In genomic region chr15:82182311-82182710, GRCm38 (mm10) we compare ENCODE assay signal across 18 mouse cellular contexts. TPM values are rescaled to one million over a fixed set of nuclear protein-coding genes. Genes with fewer than 3 reads are reported as not detected.
DNase-seq lines count a peak whose midpoint lies in the region; ATAC-seq and TF ChIP-seq lines count a peak whose summit lies in the region.
"Had no signal": no experiment of that assay in that cellular context is flagged by ENCODE, and none has a peak within 500 bp of the region (broad histone marks: within the 10 kb centered on the region; RNA-seq: fewer than 3 reads in every experiment).

No protein-coding gene starts in this region.

- H3K4me3 ChIP-seq in intestine, postnatal 0 days (ENCODE audit: low read depth, low read length): no peak overlapping the region
- no peak overlapping the region for H3K4me3 ChIP-seq in intestine, embryonic 15.5 days (replicated peaks)
- H3K4me3 ChIP-seq in lung, postnatal 0 days (ENCODE audit: low read depth, low read length): no peak overlapping the region
- H3K4me3 ChIP-seq in MEL (ENCODE audit: control insufficient read depth in 1 of 2, insufficient read depth in 1 of 2, low read depth in 2 of 2, low read length in 2 of 2): no peak overlapping the region
- H3K4me3 ChIP-seq in liver, postnatal 0 days (ENCODE audit: low read depth, low read length): no peak overlapping the region
- H3K4me3 ChIP-seq: forebrain, embryonic 12.5 days; heart, embryonic 10.5 days; hindbrain, embryonic 10.5 days had no signal

- H3K4me2 ChIP-seq in intestine, postnatal 0 days (replicated peaks; ENCODE audit: low read depth): no peak overlapping the region
- H3K4me2 ChIP-seq in intestine, embryonic 15.5 days (replicated peaks): no peak overlapping the region
- H3K4me2 ChIP-seq in lung, postnatal 0 days (replicated peaks; ENCODE audit: low read depth, low read length): no peak overlapping the region
- H3K4me2 ChIP-seq in liver, postnatal 0 days (ENCODE audit: low read depth, low read length): no peak overlapping the region
- H3K4me2 ChIP-seq: forebrain, embryonic 12.5 days had no signal

- H3K9ac ChIP-seq in intestine, postnatal 0 days (ENCODE audit: low read depth, low read length): no peak overlapping the region
- H3K9ac ChIP-seq in intestine, embryonic 15.5 days: no peak overlapping the region
- H3K9ac ChIP-seq in lung, postnatal 0 days (replicated peaks; ENCODE audit: low read depth): no peak overlapping the region
- no peak overlapping the region for H3K9ac ChIP-seq in MEL (ENCODE audit: control insufficient read depth, low read depth, low read length, poor library complexity, severe bottlenecking)
- H3K9ac ChIP-seq in liver, postnatal 0 days (replicated peaks): no peak overlapping the region
- H3K9ac ChIP-seq: forebrain, embryonic 12.5 days had no signal

- no peaks in the 10 kb centered on the region for H3K27me3 ChIP-seq in intestine, postnatal 0 days (replicated peaks; ENCODE audit: control insufficient read depth, insufficient read depth, low read length)
- H3K27me3 ChIP-seq in intestine, embryonic 15.5 days (replicated peaks): no peaks in the 10 kb centered on the region
- H3K27me3 ChIP-seq in lung, postnatal 0 days (replicated peaks; ENCODE audit: insufficient read depth, low read length): no peaks in the 10 kb centered on the region
- H3K27me3 ChIP-seq in MEL (ENCODE audit: control insufficient read depth in 1 of 2, insufficient read depth in 2 of 2, low read length in 2 of 2): no peaks in the 10 kb centered on the region
- H3K27me3 ChIP-seq in liver, postnatal 0 days (ENCODE audit: insufficient read depth, low read length): no peaks in the 10 kb centered on the region
- H3K27me3 ChIP-seq: forebrain, embryonic 12.5 days had no signal

- peak overlapping the region; percentile 35; the same call in 1 of the 2 replicates for H3K27ac ChIP-seq in intestine, postnatal 0 days (ENCODE audit: low read depth, low read length)
- H3K27ac ChIP-seq in intestine, embryonic 15.5 days: no peak overlapping the region
- H3K27ac ChIP-seq in lung, postnatal 0 days (ENCODE audit: low read length): no peak overlapping the region
- no peak overlapping the region for H3K27ac ChIP-seq in MEL (ENCODE audit: control insufficient read depth, low read depth, low read length)
- no peak overlapping the region for H3K27ac ChIP-seq in liver, postnatal 0 days (ENCODE audit: low read depth)
- H3K27ac ChIP-seq: forebrain, embryonic 12.5 days; hindbrain, embryonic 10.5 days had no signal

- no peak for TF ChIP-seq RAD21 in MEL (IDR thresholded peaks at IDR 0.05; ENCODE audit: low read depth, low read length)

- ATAC-seq in intestine, postnatal 0 days: no peak
- no peak for ATAC-seq in intestine, embryonic 15.5 days
- no peak for ATAC-seq in lung, postnatal 0 days
- no peak for ATAC-seq in liver, postnatal 0 days
- ATAC-seq: CD4-positive, CD25-positive, alpha-beta regulatory T cell, adult 4 months; intestine, embryonic 16.5 days had no signal

- TF ChIP-seq CTCF in intestine, postnatal 0 days (IDR thresholded peaks at IDR 0.05; ENCODE audit: low read depth): peak; percentile 43
- peak; percentile 27 for TF ChIP-seq CTCF in lung, postnatal 0 days (IDR thresholded peaks at IDR 0.05)
- peak; percentile 33 to 57 (median 39) for TF ChIP-seq CTCF in MEL (IDR thresholded peaks at IDR 0.05 in 2 of 3, conservative IDR thresholded peaks at IDR 0.05 in 1 of 3; ENCODE audit: control insufficient read depth in 1 of 3, insufficient read depth in 1 of 3, low read depth in 2 of 3, low read length in 3 of 3, poor library complexity in 1 of 3, severe bottlenecking in 1 of 3)
- peak; percentile 48 for TF ChIP-seq CTCF in liver, postnatal 0 days (IDR thresholded peaks at IDR 0.05; ENCODE audit: low read depth)

- no peak for DNase-seq in lung, postnatal 0 days (ENCODE audit: low spot score)
- no peak for DNase-seq in lung, postnatal 14 days
- DNase-seq in MEL (ENCODE audit: low read depth, low spot score): no peak
- DNase-seq in liver, postnatal 0 days: no peak
- no peak for DNase-seq in adrenal gland, postnatal 14 days
- DNase-seq: adrenal gland, postnatal 10 days; cerebellum, adult 11 months; kidney, postnatal 4 days; right cerebral cortex, adult 18-20 months; thymus, adult 2 months had no signal

- peaks cover 94% of the 10 kb centered on the region for H3K36me3 ChIP-seq in intestine, postnatal 0 days (ENCODE audit: control insufficient read depth, insufficient read depth)
- peaks cover 92% of the 10 kb centered on the region for H3K36me3 ChIP-seq in intestine, embryonic 15.5 days
- peaks cover 89% of the 10 kb centered on the region for H3K36me3 ChIP-seq in lung, postnatal 0 days (ENCODE audit: insufficient read depth, low read length)
- H3K36me3 ChIP-seq in MEL (ENCODE audit: control insufficient read depth in 1 of 2, insufficient read depth in 2 of 2, low read length in 2 of 2): peaks cover 0 to 16% of the 10 kb centered on the region in 2 experiments; a peak in 3 of 4 replicates
- H3K36me3 ChIP-seq in liver, postnatal 0 days (replicated peaks; ENCODE audit: insufficient read depth, low read length): peaks cover 75% of the 10 kb centered on the region

- H3K79me2 ChIP-seq in MEL (ENCODE audit: control insufficient read depth, insufficient read depth, low read length, poor library complexity): no peaks in the 10 kb centered on the region

- no peaks in the 10 kb centered on the region for H3K4me1 ChIP-seq in intestine, postnatal 0 days (replicated peaks; ENCODE audit: control insufficient read depth, insufficient read depth, low read length)
- H3K4me1 ChIP-seq in intestine, embryonic 15.5 days (replicated peaks): peaks cover 13% of the 10 kb centered on the region
- H3K4me1 ChIP-seq in lung, postnatal 0 days (ENCODE audit: insufficient read depth, low read depth, low read length): no peaks in the 10 kb centered on the region
- H3K4me1 ChIP-seq in MEL (ENCODE audit: control insufficient read depth in 1 of 2, insufficient read depth in 2 of 2, low read length in 2 of 2): 0 out of 4 replicates have a peak, but pooled peaks cover 0 to 3% of the 10 kb centered on the region in 2 experiments
- peaks cover 42% of the 10 kb centered on the region for H3K4me1 ChIP-seq in liver, postnatal 0 days (ENCODE audit: insufficient read depth)
- H3K4me1 ChIP-seq: forebrain, embryonic 12.5 days had no signal

- H3K9me3 ChIP-seq in intestine, postnatal 0 days (ENCODE audit: control insufficient read depth): 0 out of 2 replicates have a peak, but pooled peaks cover 3% of the 10 kb centered on the region
- no peaks in the 10 kb centered on the region for H3K9me3 ChIP-seq in intestine, embryonic 15.5 days
- H3K9me3 ChIP-seq in lung, postnatal 0 days (ENCODE audit: low read length): no peaks in the 10 kb centered on the region
- H3K9me3 ChIP-seq in MEL (replicated peaks; ENCODE audit: insufficient read depth, low read length): no peaks in the 10 kb centered on the region
- no peaks in the 10 kb centered on the region for H3K9me3 ChIP-seq in liver, postnatal 0 days (ENCODE audit: low read length)

- TF ChIP-seq EP300 in lung, postnatal 0 days (IDR thresholded peaks at IDR 0.05): no peak
- TF ChIP-seq EP300 in MEL (IDR thresholded peaks at IDR 0.05; ENCODE audit: low read depth in 1 of 2, low read length in 2 of 2): no peak
- no peak for TF ChIP-seq EP300 in liver, postnatal 0 days (IDR thresholded peaks at IDR 0.05; ENCODE audit: low read depth)

- TF ChIP-seq POLR2A in MEL (IDR thresholded peaks at IDR 0.05; ENCODE audit: control insufficient read depth in 1 of 2, insufficient read depth in 1 of 2, low read depth in 1 of 2, low read length in 2 of 2, poor library complexity in 1 of 2): no peak

- 98% methylated on average over 4 of the region's 4 CpGs for WGBS in intestine, postnatal 0 days
- WGBS in intestine, embryonic 15.5 days: 95% methylated on average over 4 of the region's 4 CpGs
- WGBS in lung, postnatal 0 days: 95% methylated on average over 4 of the region's 4 CpGs
- WGBS in liver, postnatal 0 days (ENCODE audit: insufficient replicate concordance): 90% methylated on average over 4 of the region's 4 CpGs

RNA-seq across cellular contexts. Expression of gene Shisa8, which starts 30.3 kb away (rescaled TPM):
- not detected in 2 replicates for polyA plus RNA-seq in intestine, postnatal 0 days (2015; fragmentation: Nextera tagmentation; extraction: Ambion mirVana)
- polyA plus RNA-seq in intestine, embryonic 15.5 days (2015; fragmentation: Nextera tagmentation; extraction: Ambion mirVana): 0.10 and 0.15 TPM in 2 replicates
- polyA plus RNA-seq in lung, postnatal 0 days (2015; fragmentation: Nextera tagmentation; extraction: Ambion mirVana): 0.29 and 0.55 TPM in 2 replicates
- not detected in 2 replicates for total RNA-seq in MEL (2012; rRNA removed)
- under 1 TPM in 1 of 2 experiments, not detected in 1; 0.10 TPM for polyA plus RNA-seq in MEL (2012; ENCODE audit: insufficient read depth in 1 of 2, insufficient read length in 2 of 2, low read depth in 1 of 2, low replicate concordance in 2 of 2, missing spikeins in 1 of 2)
- 0.08 and 0.13 TPM in 2 replicates for polyA plus RNA-seq in liver, postnatal 0 days (2015; fragmentation: Nextera tagmentation; extraction: Ambion mirVana)
- total RNA-seq in adrenal gland, postnatal 14 days (2021): 0.44 and 1.1 TPM in 2 replicates
- total RNA-seq: gastrocnemius, adult 8-10 months had no signal
- polyA plus RNA-seq: CD4-positive, CD25-positive, alpha-beta regulatory T cell, adult 4 months had no signal

RNA-seq across cellular contexts. Expression of gene Srebf2, which starts 35.3 kb away (rescaled TPM):
- 68.7 and 69.5 TPM in 2 replicates for polyA plus RNA-seq in intestine, postnatal 0 days (2015; fragmentation: Nextera tagmentation; extraction: Ambion mirVana)
- 163 and 172 TPM in 2 replicates for polyA plus RNA-seq in intestine, embryonic 15.5 days (2015; fragmentation: Nextera tagmentation; extraction: Ambion mirVana)
- 113 and 115 TPM in 2 replicates for polyA plus RNA-seq in lung, postnatal 0 days (2015; fragmentation: Nextera tagmentation; extraction: Ambion mirVana)
- total RNA-seq in MEL (2012; rRNA removed): 40.5 and 52.2 TPM in 2 replicates
- 100 to 1,000 TPM in 1 of 2 experiments, not detected in 1; 161 TPM for polyA plus RNA-seq in MEL (2012; ENCODE audit: insufficient read depth in 1 of 2, insufficient read length in 2 of 2, low read depth in 1 of 2, low replicate concordance in 2 of 2, missing spikeins in 1 of 2)
- polyA plus RNA-seq in liver, postnatal 0 days (2015; fragmentation: Nextera tagmentation; extraction: Ambion mirVana): 30.3 and 33.6 TPM in 2 replicates
- 46.9 and 49.2 TPM in 2 replicates for total RNA-seq in adrenal gland, postnatal 14 days (2021)

RNA-seq across cellular contexts. Expression of gene Tnfrsf13c, which starts 41.9 kb away (rescaled TPM):
- polyA plus RNA-seq in intestine, postnatal 0 days (2015; fragmentation: Nextera tagmentation; extraction: Ambion mirVana): 0.10 TPM in 1 of 2 replicates, not detected in the other
- 0.25 TPM in 1 of 2 replicates, not detected in the other for polyA plus RNA-seq in intestine, embryonic 15.5 days (2015; fragmentation: Nextera tagmentation; extraction: Ambion mirVana)
- 0.07 and 0.49 TPM in 2 replicates for polyA plus RNA-seq in lung, postnatal 0 days (2015; fragmentation: Nextera tagmentation; extraction: Ambion mirVana)
- 1.5 TPM in 2 replicates for total RNA-seq in MEL (2012; rRNA removed)
- polyA plus RNA-seq in MEL (2012; ENCODE audit: insufficient read depth in 1 of 2, insufficient read length in 2 of 2, low read depth in 1 of 2, low replicate concordance in 2 of 2, missing spikeins in 1 of 2): under 1 TPM in 1 of 2 experiments, not detected in 1; 0.63 TPM
- 2.0 and 2.3 TPM in 2 replicates for polyA plus RNA-seq in liver, postnatal 0 days (2015; fragmentation: Nextera tagmentation; extraction: Ambion mirVana)
- 1.0 and 6.8 TPM in 2 replicates for total RNA-seq in adrenal gland, postnatal 14 days (2021)
- total RNA-seq: gastrocnemius, adult 8-10 months had no signal

RNA-seq across cellular contexts. Expression of gene Ccdc134, which starts 54.6 kb away (rescaled TPM):
- polyA plus RNA-seq in intestine, postnatal 0 days (2015; fragmentation: Nextera tagmentation; extraction: Ambion mirVana): 3.5 and 4.2 TPM in 2 replicates
- polyA plus RNA-seq in intestine, embryonic 15.5 days (2015; fragmentation: Nextera tagmentation; extraction: Ambion mirVana): 12.0 and 12.6 TPM in 2 replicates
- 10.4 and 10.8 TPM in 2 replicates for polyA plus RNA-seq in lung, postnatal 0 days (2015; fragmentation: Nextera tagmentation; extraction: Ambion mirVana)
- 11.8 and 19.7 TPM in 2 replicates for total RNA-seq in MEL (2012; rRNA removed)
- polyA plus RNA-seq in MEL (2012; ENCODE audit: insufficient read depth in 1 of 2, insufficient read length in 2 of 2, low read depth in 1 of 2, low replicate concordance in 2 of 2, missing spikeins in 1 of 2): 10 to 100 TPM in 1 of 2 experiments, not detected in 1; 17.5 TPM
- 3.6 and 4.0 TPM in 2 replicates for polyA plus RNA-seq in liver, postnatal 0 days (2015; fragmentation: Nextera tagmentation; extraction: Ambion mirVana)
- total RNA-seq in adrenal gland, postnatal 14 days (2021): 6.6 and 12.1 TPM in 2 replicates
